Mouse (Mus musculus) T-helper 2 cell (primary cell): ENCODE data around the gene Fpr3.
"Not testable (repeated sequence)": the region's sequence is repeated elsewhere in the genome, so short reads cannot be mapped to it uniquely, and the experiment has no call there.

ENCODE experiments used
- in situ Hi-C: fragments of 300-600 bp; cut with MboI, MseI; formaldehyde crosslinking; loops from one replicate; pipeline ENCODE4 v1.15.1; 2025; ENCODE audit warnings: high pct_unique_total_duplicates

Fpr3 gene

GRCm38 (mm10) chr17:17882672-17883071 lies 5.0 kb upstream of the Fpr3 start:
- in situ Hi-C loops, result no loop called here

DNA sequence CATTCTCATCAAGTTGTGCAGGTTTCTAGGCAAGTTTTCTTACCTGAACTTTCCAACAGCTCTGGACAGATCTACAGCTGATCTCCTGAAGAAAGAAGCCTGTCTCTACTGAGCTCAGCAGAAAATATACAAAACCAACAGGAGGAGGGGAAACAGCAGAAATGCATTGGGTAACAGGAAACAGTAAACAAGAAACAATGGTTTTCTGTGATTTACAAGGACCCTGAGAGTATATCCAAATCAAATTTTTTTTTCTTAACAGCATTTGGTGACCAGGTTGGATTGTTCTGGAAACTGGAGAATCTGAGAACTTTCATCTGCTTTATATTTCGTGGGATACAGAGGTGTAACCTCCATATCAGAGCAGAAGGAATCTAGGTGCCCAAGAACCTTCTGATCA lies 3.8 kb upstream of the Fpr3 start, which contains the start of gene Fpr1:
Gene Fpr1, minus strand, starts transcription at position 101 of the 400 bp plus-strand sequence.
- in situ Hi-C loops, result no loop called here

- in situ Hi-C loops, result no loop called here
Measured at GRCm38 (mm10) chr17:17889732-17890425, 2.2 kb downstream of the Fpr3 start.

DNA sequence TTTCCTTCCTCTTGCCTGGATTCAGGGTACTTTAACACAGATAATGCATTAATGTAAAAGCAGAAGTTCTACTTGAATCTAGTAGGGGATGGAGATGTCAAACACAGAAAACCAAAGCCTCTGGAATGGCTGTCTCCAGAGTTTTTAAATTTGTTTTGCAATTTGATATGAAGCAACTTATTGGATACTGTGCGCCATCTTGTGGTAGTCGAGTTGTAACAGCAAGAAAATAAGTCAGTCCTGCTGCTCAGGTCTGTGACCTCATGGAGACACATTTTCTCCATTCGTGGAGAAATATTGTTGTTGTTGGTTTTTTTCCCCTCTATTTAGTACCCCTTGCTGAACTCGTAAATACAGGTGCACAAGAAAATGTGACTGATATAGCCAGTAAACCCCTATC lies 8.4 kb downstream of the Fpr3 start:
- in situ Hi-C loops, result loop anchor here (5.0 kb wide), 1 partner anchor 129 kb away; no protein-coding TSS in a partner anchor

DNA sequence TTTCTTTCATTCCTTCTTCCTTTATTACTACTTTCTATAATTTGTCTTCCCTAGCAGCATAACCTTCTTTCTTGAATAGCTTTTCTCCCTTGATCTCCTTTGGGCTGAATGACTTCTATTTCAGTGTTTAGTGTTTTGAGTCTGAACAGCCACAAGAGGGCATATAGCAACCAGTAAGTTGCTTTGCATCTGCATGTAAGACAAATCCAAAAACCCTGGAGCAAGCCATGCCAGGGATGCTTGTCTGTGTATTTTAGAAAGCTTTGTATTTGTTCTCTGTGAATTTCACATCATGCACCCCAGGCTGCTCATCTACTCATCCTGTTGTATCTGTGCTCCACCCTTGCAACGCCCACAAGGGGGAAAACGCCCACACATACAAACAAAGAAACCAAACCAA lies 11.6 kb downstream of the Fpr3 start:
- in situ Hi-C loops, result loop anchor here (5.0 kb wide), 1 partner anchor 132 kb away; no protein-coding TSS in a partner anchor

GRCm38 (mm10) chr17:17900768-17901167 lies 13.1 kb downstream of the Fpr3 start:
- in situ Hi-C loops, result no loop called here

GRCm38 (mm10) chr17:17909636-17910421 lies 22.2 kb downstream of the Fpr3 start:
- in situ Hi-C loops, result no loop called here

GRCm38 (mm10) chr17:17912618-17913017 lies 25.0 kb downstream of the Fpr3 start:
- in situ Hi-C loops, result not testable (repeated sequence)

DNA sequence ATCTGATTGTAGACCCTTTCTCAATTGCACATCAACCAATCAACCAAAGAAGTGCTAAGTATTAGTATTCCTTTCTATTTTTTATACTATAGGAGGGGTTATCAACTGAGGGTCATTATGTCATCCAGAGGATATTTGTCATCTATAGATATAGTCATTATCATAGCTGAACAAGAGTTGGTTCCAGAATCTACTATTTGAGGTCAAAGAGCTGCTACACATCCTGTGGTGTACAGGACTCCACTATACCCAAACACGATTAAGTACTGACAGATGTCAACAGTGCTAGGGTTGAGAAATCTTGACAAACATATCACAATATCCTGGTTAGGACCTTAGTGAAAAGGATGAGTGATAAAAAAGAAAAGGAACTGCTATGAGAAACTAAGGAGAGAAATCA lies 29.7 kb downstream of the Fpr3 start:
- in situ Hi-C loops, result no loop called here

DNA sequence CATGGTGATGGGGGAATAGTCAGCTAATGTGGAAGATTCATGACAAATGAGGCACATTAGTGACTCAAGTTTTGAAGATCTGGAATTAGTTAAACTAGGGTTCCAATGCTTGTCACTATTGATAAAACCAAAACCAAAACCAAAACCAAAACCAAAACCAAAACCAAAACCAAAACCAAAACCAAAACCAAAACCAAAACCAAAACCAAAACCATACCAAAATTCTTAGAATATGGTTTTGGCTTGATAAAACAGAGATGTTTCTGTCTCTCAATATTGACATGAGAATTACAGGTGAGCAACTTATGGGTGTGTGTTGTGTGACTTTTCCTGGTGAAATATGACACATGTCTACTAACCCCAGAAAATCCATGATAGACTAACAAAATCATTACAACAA lies 30.1 kb downstream of the Fpr3 start:
- in situ Hi-C loops, result no loop called here

GRCm38 (mm10) chr17:17973443-17973842 lies 85.8 kb downstream of the Fpr3 start:
- in situ Hi-C loops, result no loop called here

DNA sequence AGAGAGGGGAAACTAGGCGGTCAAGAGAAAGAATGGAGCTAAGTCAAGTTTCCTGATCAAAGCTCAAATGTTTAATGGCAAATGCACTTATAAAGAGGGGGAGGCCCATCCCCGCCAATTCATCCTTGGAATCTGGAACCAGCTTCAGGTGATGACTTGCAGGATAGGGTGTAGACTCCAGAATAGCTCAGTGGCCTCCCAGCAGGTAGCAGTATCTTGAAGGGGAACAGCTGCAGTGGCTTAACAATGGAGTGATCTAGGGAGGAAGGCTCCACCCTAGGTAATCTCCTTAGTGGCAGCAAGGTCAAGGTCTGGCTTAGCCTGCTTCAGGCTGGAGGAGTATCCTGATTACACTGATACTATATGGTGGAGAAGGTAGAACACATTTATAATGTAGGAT lies 93.6 kb downstream of the Fpr3 start:
- in situ Hi-C loops, result not testable (repeated sequence)

DNA sequence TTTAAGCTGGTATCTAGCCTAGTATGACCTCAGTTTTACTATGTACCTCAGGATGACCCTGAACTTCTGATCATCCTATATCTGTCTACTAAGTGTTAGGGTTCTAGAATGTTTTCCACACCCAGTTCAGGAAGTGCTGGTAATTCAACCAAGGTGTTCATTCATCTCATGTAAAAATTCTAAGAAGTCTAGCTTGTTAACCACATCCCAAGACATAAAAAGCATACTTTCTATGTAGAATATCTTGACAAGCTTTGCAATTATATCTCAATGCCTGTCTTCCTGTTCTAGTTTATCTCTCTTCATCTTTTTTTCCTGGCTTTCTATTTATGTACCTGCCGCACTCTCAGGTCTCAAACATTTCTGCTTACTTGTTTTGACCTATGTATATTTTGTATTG lies 117.1 kb downstream of the Fpr3 start:
- in situ Hi-C loops, result no loop called here
